Mouse (Mus musculus): Measurements from ENCODE around the gene Alk. TPM values are rescaled to one million over a fixed set of nuclear protein-coding genes. Genes with fewer than 3 reads are reported as not detected.
A peak's percentile ranks its signal among the peaks of the same experiment; 100 is the strongest.

Gene Alk
- polyA plus RNA-seq, 1 experiment from 2014 or later: 8.3 TPM

DNA sequence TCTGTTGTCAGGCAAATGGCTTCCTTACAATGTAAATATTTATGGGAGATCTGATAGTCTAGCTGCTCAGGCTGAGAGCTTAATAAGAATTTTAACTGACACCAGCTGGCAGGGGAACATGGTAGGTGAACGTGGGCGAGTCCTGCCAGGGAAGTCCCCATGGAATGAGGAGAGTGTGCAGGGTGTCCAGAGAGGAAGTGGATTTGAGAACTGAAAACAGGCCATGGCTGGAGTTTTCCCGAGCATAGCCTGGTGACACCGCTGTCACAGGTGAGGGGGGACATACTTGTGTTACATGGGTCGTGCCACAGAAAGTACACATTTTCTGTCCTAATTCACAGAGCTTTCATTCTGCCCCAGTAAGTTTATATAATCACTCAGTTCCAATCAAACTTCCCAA is 739.0 kb downstream of the Alk start:
- no peak for ATAC-seq (ENCODE audit: low FRiP score)
- no peaks in the 10 kb centered on the region for H3K9me3 ChIP-seq (replicated peaks)
- no peak overlapping the region for H3K4me3 ChIP-seq (replicated peaks)
- no peak overlapping the region for H3K27ac ChIP-seq (replicated peaks)
- H3K9ac ChIP-seq (replicated peaks): no peak overlapping the region
- WGBS: 84% methylated on average over 5 of the region's 5 CpGs
- no peaks in the 10 kb centered on the region for H3K27me3 ChIP-seq (replicated peaks)
- H3K4me1 ChIP-seq: peaks cover 18% of the 10 kb centered on the region
- no peaks in the 10 kb centered on the region for H3K36me3 ChIP-seq
- no peak overlapping the region for H3K4me2 ChIP-seq

DNA sequence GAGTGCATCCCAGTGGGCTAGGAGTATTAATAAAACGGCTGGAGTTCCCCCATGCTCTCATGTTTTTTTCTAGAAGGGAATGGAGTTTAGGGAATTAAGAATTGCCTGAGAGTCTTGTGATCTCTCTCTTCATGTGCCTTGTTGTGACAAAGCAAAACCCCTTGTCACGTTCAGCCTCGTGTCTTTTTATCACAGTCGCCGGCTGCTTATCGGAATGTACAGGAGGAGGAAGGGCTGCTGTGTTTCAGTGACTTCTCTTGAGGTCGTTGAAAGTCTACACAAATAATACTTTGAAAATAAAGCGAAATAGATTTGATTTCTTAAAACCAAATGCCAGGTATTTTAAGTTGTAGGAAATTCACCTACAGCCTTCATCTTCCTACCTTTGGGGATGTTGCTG is 740.4 kb downstream of the Alk start:
- H3K9ac ChIP-seq (replicated peaks): no peak overlapping the region
- no peaks in the 10 kb centered on the region for H3K27me3 ChIP-seq (replicated peaks)
- H3K4me1 ChIP-seq: peaks cover 10% of the 10 kb centered on the region
- WGBS: 87% methylated on average over 8 of the region's 8 CpGs
- no peak overlapping the region for H3K27ac ChIP-seq (replicated peaks)
- H3K4me3 ChIP-seq (replicated peaks): no peak overlapping the region
- no peak for ATAC-seq (ENCODE audit: low FRiP score)
- H3K36me3 ChIP-seq: peaks cover 8% of the 10 kb centered on the region
- no peak overlapping the region for H3K4me2 ChIP-seq
- no peaks in the 10 kb centered on the region for H3K9me3 ChIP-seq (replicated peaks)

DNA sequence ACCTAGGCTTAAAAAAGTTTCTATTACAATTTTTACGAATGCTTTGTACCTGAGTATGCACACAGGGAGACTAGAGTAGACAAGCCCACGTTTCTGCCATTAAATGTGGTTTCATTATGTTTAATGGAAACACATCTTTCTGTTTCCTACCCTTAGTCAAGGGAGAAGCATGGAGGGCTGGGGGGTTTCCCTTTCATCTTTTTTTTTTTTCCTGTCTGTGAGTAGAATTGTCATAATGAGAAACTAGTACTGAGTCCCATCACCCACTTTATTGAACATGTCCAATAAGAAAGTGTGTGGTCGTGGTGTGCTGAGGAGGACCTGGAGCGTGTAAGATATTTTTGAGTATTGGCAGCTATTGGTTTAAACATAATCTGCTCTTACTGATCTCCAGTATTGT is 741.5 kb downstream of the Alk start:
- no peak overlapping the region for H3K4me2 ChIP-seq

DNA sequence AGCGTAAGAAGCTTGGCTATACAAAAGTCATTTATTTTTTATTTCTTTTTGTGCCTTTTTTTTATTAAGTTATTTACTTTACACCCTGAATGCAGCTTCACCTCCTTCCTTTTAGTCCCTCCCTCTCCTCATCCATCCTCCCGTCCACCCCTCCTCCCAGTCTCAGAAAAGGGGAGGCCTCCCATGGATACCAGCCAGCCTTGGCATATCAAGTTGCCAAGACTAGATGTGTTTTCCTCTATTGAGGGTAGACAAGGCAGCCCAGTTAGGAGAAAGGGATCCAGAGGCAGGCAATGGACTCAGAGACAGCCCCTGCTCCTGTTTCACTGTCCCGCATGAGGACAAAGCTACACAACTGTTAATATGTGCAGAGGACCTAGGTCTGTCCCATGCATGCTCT is 742.2 kb downstream of the Alk start:
- Histone ChIP-seq H3K27me3 (replicated peaks) (no peaks in the 10 kb centered on the region), H3K9ac (replicated peaks) (no peak overlapping the region), H3K4me1 (peaks cover 6% of the 10 kb centered on the region; the same call in 1 of the 2 replicates), H3K36me3 (peaks cover 9% of the 10 kb centered on the region), H3K27ac (replicated peaks) (no peak overlapping the region), H3K9me3 (replicated peaks) (no peaks in the 10 kb centered on the region), H3K4me3 (replicated peaks) (no peak overlapping the region), H3K4me2 (no peak overlapping the region)
- no peak for ATAC-seq (ENCODE audit: low FRiP score)
- WGBS: 79% methylated on average over 3 of the region's 3 CpGs

More for the DNA sequence above, 741.5 kb downstream of the Alk start:
- Histone ChIP-seq H3K4me1 (peaks cover 6% of the 10 kb centered on the region; the same call in 1 of the 2 replicates), H3K27ac (replicated peaks) (no peak overlapping the region), H3K27me3 (replicated peaks) (no peaks in the 10 kb centered on the region), H3K9me3 (replicated peaks) (no peaks in the 10 kb centered on the region), H3K36me3 (peaks cover 9% of the 10 kb centered on the region), H3K4me3 (replicated peaks) (no peak overlapping the region), H3K9ac (replicated peaks) (no peak overlapping the region)
- WGBS: 88% methylated on average over 4 of the region's 4 CpGs
- no peak for ATAC-seq (ENCODE audit: low FRiP score)

DNA sequence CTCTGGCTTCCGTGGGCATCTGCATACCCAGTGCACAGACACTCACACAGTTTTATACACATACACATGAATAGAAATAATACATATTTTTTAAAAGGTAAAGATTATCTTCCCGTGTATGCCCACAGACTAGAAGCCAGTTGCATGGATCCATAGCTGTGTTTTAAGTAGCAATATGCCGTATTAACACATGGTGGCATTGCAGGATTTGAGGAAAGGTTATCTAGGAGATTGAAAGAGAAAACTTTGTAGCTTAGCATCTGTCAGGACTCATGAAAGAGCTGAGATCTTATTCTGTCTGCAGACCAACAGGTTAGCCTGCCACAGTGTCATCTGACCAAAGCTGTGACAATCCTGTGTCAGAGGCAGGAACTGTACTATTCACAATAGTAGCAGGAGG is 772.5 kb downstream of the Alk start:
- H3K9ac ChIP-seq (replicated peaks): no peak overlapping the region
- no peaks in the 10 kb centered on the region for H3K27me3 ChIP-seq (replicated peaks)
- ATAC-seq (ENCODE audit: low FRiP score): no peak
- no peak overlapping the region for H3K4me2 ChIP-seq
- H3K36me3 ChIP-seq: peaks cover 35% of the 10 kb centered on the region
- no peaks in the 10 kb centered on the region for H3K4me1 ChIP-seq
- 94% methylated on average over 3 of the region's 3 CpGs for WGBS
- H3K9me3 ChIP-seq (replicated peaks): no peaks in the 10 kb centered on the region
- H3K4me3 ChIP-seq (replicated peaks): no peak overlapping the region
- H3K27ac ChIP-seq (replicated peaks): no peak overlapping the region

DNA sequence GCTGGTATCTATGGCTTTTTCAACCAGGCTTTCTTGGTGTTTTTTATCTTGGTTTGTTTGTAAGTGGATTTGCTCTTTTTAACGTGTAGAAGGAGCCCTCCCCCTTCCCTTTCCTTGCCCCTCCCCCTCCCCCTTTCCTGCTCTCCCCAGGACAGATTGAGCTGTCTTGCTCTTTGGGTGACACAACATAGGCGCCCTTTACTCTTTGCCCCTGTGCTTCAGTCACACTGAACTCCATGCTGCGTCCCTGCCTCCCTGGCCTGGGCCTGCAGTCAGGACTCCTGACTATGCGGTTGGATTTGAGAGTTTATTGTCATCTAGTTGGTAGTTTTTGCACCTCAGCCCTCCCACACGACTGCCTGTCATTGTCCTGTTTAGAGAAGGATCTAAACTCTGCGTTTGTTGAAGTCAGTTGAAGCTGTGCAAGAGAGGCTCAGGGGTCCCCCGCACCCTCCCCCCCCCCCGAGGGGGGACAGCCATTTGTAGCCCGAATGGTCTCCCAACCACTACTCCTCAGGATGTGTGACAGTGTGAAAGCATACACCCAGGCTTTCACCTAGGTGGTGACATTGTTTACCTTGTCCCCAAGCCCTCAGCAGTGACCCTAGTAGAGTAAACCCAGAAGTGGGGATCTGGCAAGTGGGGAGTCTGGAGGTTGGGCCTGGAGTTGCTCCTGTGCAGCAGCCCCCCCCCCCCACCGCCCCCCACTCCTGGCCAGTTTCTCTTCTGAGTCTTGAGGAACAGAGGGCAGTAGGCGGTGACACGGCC is 775.6 kb downstream of the Alk start:
- no peak overlapping the region for H3K9ac ChIP-seq (replicated peaks)
- 69% methylated on average over 12 of the region's 12 CpGs for WGBS
- no peak for ATAC-seq (ENCODE audit: low FRiP score)
- peaks cover 7% of the 10 kb centered on the region for H3K4me1 ChIP-seq
- no peaks in the 10 kb centered on the region for H3K27me3 ChIP-seq (replicated peaks)
- H3K9me3 ChIP-seq (replicated peaks): no peaks in the 10 kb centered on the region
- H3K27ac ChIP-seq (replicated peaks): no peak overlapping the region
- peaks cover 42% of the 10 kb centered on the region for H3K36me3 ChIP-seq
- no peak overlapping the region for H3K4me2 ChIP-seq
- no peak overlapping the region for H3K4me3 ChIP-seq (replicated peaks)

DNA sequence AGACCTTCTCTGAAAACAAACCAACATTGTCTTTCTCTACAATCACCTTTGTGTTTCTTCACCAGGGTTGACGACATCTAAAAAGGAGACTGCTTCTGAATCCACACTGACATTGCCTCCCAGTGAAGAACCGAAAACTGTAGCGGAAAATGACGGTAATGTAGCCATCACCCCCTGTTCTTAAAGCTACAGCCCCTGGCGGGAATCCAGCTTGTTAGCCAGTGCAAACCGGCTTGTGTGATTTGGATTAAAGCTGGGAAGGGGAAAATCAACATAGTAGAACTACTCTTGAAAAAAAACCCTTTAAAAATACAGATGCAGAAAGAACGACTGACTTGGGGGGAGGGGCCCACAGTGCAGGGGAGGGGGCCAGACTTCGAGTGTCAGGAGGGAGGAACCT is 776.8 kb downstream of the Alk start:
- Histone ChIP-seq H3K4me1 (peaks cover 13% of the 10 kb centered on the region), H3K9ac (replicated peaks) (no peak overlapping the region), H3K27me3 (replicated peaks) (no peaks in the 10 kb centered on the region), H3K36me3 (peaks cover 42% of the 10 kb centered on the region), H3K4me2 (no peak overlapping the region), H3K27ac (replicated peaks) (no peak overlapping the region), H3K4me3 (replicated peaks) (no peak overlapping the region), H3K9me3 (replicated peaks) (no peaks in the 10 kb centered on the region)
- 77% methylated on average over 8 of the region's 8 CpGs for WGBS
- ATAC-seq (ENCODE audit: low FRiP score): no peak

DNA sequence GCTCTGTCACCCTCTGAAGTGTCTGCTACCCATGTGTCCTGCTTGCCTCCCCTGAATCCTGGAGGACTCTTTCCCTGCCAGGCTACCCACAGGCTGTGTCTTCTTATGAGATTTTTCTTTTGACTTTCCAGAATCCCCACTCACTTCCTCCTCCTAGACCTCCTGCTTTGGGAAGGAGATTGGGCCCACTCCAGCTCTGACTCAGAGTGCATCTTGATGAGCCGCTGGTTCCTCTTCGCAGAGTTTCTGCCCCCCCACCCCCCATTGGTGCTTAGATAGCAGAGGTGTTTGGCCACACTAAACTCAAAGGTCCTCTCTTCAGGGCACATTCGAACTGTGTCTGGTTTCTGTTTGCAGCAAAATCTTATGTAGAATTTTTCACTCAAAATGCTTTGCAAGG is 777.8 kb downstream of the Alk start:
- Histone ChIP-seq H3K36me3 (peaks cover 36% of the 10 kb centered on the region), H3K9me3 (replicated peaks) (no peaks in the 10 kb centered on the region), H3K27me3 (replicated peaks) (no peaks in the 10 kb centered on the region), H3K4me2 (no peak overlapping the region), H3K4me1 (peaks cover 13% of the 10 kb centered on the region), H3K9ac (replicated peaks) (no peak overlapping the region), H3K4me3 (replicated peaks) (no peak overlapping the region), H3K27ac (replicated peaks) (no peak overlapping the region)
- ATAC-seq (ENCODE audit: low FRiP score): no peak
- WGBS: 93% methylated on average over 3 of the region's 3 CpGs

DNA sequence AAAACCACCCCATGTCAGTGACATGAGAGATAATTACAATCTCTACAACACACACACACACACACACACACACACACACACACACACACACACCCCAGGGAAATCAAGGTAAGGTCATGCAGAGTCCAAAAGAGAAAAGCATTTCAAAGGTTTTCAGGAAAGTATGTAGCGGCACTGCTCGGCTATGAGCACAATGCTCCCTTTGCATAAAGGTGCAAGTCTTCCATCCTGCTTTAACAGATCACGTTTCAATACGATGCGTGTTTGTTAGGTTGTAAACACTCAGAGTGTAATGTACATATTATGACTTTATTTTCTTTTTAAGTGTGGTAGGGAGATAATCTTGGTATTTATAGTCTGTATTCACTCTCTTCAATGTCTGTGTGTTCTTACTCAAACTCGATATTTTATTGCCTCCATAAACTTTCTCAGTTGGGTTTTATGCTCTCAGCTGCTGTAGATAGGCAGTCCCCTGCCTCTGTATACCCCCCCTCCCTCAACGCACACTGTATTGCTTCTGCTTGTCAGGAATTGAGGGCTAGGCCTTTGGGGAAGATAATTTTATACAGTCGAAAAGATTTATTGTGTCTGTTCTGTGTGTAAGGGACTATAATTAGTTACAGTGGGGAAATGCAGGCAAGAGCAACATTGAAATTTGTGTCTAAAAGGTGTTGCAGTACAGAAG is 780.7 kb downstream of the Alk start:
- H3K27ac ChIP-seq (replicated peaks): no peak overlapping the region
- no peaks in the 10 kb centered on the region for H3K9me3 ChIP-seq (replicated peaks)
- no peaks in the 10 kb centered on the region for H3K27me3 ChIP-seq (replicated peaks)
- H3K4me3 ChIP-seq (replicated peaks): no peak overlapping the region
- H3K4me1 ChIP-seq: peaks cover 13% of the 10 kb centered on the region
- H3K9ac ChIP-seq (replicated peaks): no peak overlapping the region
- WGBS: 29% methylated on average over 8 of the region's 8 CpGs
- no peak overlapping the region for H3K4me2 ChIP-seq
- peak; percentile 76 for ATAC-seq (ENCODE audit: low FRiP score)
- peaks cover 20% of the 10 kb centered on the region for H3K36me3 ChIP-seq

Other genes starting within 250 kb of the Alk start
- gene Ypel5, start 231.8 kb upstream of the Alk start, polyA plus RNA-seq (2015; fragmentation: Nextera tagmentation; extraction: Ambion mirVana): 92.9 and 103 TPM in 2 replicates

Measured in neural tube, embryonic 15.5 days (tissue).